Mouse (Mus musculus) G1E-ER4 (cell line): ENCODE results near the gene Mpp3. TPM values are rescaled to one million over a fixed set of nuclear protein-coding genes. Genes with fewer than 3 reads are reported as not detected.

Experiments
- GATA1 ChIP-seq: IDR thresholded peaks from one replicate; pipeline ENCODE4 v1.8.0; 2012; ENCODE audit warnings: low read length, inconsistent platforms
- polyA plus RNA-seq: library from polyadenylated mRNA; stranded (reverse); fragments of >175 nt; gene quantifications from 2 replicates; pipeline ENCODE4 v1.2.3, GENCODE M21; 2012

The Mpp3 gene
- polyA plus RNA-seq, 1 experiment, result not detected

DNA sequence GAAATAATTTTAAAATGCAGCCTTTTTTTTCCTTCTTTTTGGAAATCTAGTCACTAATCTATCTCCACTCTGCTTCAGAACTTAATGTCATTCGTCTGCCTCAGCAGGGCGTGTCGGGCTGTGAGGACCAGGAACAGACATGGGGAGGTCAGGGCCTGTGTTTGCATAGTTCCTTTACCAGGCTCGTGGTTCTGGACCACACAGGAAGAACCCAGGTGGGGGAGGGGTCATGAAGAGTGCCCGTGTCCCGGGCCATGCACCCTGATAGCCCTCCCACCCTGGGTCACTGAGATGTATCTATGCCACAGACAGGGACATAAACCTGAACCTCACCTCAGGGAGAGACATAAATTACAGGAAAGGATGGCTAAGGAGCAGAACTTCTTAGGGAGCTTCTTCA lies 54.1 kb downstream of the Mpp3 start:
- TF ChIP-seq GATA1, result no peak

DNA sequence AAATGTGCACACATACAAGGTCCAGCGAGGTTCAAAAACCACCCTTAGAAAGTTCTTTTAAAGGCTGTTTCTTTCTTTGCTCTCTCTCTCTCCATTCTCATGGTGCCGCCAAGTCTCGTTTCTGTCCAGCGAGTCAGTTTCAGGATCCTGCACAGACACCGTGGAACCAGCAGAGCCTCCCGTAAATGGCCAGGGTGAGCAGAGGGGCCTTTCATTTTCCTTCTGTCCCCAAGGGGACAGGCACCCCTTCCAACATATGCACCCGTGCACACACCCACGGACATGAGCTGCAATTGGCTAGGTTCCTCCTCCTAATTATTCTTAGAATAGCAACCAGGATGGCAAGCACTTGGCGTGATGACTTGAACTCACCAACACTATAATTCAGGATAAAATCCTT lies 54.8 kb downstream of the Mpp3 start:
- TF ChIP-seq GATA1, result no peak

DNA sequence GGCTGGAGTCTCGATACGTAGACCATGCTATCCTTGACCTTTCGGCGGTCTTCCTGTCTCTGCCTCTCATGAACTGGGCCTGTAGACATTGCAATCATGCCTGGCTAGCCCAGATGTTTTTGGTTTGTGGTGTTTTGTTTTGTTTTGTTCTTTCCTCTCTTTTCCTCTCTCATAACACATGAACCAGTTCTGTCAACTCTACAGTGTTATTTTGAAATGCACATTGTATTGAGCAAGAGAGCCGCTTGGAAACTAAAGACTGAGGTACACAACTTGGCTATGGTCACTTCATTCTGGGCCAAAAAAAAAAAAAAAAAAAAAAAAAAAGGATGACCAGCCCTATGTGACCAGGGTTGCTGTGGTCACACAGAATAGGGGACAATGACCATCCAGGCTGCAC lies 55.6 kb downstream of the Mpp3 start:
- TF ChIP-seq GATA1, result no peak

DNA sequence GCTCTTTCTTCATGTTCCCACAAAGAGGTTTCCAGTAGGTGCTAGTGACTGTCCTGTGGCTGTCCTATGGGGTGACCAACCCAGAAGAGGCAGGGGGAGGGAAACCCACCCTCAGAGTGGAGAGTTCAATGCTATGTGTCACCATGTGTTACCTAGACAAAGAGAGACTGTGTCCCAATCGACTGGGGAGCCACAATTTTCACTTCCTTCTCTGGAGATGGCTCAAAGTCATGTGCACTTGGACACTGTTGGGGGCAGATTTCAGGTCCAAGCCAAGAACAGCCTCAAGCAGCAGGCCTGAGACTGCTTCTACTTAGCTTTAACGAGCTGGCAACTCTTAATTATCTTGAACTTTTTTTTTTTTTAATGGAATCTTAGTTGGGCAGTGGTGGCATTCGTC lies 56.2 kb downstream of the Mpp3 start:
- no peak for TF ChIP-seq GATA1

DNA sequence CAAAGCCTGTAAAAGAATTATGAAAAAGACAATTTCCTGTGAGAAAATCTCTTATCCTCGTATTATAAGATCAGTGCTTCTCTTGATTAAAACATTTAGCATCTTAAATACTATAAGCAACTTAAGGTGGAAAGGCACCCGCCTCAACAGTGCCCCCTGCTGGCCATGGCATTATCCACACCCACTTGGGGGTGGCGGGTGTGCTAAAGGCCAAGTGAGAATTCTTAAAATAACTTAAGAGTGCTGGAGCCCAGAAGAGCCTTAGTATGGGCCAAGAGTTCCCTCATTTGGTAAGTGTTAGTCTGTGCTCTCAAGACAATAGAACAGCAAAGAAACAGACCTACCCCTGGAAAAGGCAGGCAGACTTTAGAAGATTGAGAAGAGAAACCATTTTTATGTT lies 56.9 kb downstream of the Mpp3 start:
- no peak for TF ChIP-seq GATA1

DNA sequence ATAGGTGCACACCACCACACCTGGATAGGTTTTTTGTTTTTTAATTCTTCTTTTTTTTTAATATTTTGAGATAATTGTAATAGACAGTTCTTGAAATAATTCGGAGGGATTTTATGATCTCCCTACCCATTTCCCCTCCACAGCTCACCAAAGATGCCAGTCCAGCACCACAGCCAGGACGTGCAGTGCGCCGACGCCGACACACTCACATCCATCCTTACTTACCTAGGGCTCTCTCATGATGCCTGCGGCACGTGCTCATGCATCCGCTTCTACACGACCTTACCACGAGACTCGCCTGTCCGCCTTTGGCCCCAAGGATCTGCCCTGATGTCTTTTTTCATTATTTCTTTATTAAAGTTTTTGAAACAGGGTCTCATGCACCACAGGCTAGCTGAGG lies 58.4 kb downstream of the Mpp3 start:
- no peak for TF ChIP-seq GATA1

DNA sequence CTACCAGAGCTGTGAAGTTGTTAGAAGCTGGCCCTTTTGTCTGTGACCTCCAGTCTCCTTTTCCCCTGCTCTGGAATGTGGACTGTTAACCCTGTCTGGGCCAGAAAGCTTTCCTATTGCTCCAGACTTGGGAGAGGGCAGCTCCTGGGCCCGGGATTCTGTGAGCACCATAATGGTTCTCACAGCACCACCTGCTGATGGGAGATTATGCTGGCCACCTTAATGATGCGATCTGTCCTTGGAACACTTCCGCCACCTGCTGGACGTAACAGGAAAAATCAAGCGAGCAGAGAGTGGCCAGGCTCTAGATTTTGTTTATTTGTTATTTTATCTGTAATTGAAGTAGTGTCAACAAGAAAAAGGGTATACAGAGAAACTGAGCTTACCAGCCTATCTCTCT lies 59.5 kb downstream of the Mpp3 start:
- no peak for TF ChIP-seq GATA1

DNA sequence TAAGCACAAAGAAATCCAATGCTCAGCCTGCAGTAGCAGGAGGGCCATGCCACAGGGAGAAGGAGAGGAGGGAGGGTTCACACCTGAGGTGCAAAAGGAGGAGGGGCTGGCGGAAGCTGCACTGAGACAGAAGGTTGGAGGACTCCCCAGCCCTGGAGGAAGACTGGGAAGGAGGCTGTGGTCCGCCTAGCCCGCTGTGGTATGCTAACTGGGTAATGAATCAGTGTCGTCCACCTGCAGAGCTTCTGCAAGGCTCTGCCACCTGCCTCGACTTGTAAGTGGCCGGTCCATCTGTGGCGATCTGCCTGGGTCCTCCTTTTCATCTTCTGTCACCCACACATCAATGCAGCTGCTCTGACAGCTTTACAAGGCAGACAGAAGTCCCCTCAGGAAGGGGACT lies 60.0 kb downstream of the Mpp3 start:
- TF ChIP-seq GATA1, result no peak

DNA sequence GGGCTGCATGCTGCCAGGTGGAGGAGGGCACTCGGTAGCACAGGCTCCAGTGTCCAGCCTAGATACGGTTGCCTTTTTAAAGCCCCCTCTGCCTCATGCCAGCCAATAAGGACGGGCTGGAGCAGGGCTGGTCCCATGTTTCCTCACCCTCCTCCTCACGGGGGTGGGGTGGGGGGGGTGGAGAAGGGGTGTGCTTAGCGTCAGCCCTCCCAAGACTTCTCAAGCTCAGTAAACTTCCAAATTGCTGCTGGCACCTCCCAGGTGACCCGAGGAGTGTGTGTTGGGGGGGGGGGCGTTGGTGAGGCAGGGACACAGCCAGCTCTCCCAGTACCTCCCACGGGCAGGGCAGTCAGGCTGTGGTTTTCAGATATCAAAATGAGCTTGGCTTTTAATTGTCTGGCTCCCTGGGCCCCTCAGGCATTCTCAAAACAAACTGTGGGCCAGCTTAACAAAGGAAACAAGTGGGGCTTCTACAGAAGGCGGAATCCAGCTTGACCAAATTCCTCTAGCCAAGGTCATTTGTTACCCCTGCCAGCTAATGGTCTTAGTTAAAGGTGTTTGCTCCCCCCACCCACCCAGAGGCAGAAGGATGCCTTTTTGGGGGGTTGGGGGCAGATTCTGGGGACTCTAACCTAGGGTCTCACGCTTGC lies 61.2 kb downstream of the Mpp3 start, which contains the start of gene Sost:
Gene Sost, minus strand, starts transcription at position 51 of the 650 bp plus-strand sequence.
- TF ChIP-seq GATA1, result no peak

DNA sequence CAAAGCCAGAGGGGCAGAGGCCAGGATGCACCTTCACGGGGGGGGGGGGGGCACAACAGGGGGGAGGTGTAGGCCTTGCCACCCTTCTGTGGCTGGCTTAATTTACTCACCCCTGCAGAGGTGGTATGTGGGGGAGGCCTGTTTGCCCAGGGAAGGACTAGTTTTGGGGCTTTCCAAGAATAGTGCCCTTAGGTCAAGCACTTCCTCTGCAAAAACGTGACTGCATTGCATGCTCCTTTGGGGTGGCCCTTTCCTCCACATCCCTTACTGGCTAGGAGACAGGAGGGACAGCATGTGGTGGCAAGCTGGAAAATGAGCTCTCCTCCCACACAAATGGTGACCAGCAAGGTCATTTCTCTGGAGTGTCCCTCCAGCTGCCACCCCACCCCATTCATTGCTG lies 62.7 kb downstream of the Mpp3 start:
- no peak for TF ChIP-seq GATA1

DNA sequence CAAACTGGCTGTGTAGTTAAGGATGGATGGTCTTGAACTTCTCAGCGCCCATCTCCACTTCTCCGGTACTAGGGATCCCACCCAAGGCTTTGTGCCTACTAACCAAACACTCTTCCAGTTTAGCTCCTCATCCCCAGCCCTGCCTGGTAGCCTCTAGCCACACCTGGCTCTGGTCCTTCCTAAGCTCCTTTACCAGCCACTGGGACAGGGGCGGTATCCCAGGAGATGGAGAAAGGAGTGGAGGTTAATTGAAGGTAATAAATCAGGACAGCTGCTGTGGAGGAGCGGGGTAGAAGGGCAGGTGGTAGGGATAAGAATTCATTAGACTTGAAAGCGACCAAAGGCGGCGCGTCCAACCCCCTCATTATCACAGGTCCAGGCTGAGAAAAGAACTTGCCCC lies 63.6 kb downstream of the Mpp3 start:
- no peak for TF ChIP-seq GATA1

DNA sequence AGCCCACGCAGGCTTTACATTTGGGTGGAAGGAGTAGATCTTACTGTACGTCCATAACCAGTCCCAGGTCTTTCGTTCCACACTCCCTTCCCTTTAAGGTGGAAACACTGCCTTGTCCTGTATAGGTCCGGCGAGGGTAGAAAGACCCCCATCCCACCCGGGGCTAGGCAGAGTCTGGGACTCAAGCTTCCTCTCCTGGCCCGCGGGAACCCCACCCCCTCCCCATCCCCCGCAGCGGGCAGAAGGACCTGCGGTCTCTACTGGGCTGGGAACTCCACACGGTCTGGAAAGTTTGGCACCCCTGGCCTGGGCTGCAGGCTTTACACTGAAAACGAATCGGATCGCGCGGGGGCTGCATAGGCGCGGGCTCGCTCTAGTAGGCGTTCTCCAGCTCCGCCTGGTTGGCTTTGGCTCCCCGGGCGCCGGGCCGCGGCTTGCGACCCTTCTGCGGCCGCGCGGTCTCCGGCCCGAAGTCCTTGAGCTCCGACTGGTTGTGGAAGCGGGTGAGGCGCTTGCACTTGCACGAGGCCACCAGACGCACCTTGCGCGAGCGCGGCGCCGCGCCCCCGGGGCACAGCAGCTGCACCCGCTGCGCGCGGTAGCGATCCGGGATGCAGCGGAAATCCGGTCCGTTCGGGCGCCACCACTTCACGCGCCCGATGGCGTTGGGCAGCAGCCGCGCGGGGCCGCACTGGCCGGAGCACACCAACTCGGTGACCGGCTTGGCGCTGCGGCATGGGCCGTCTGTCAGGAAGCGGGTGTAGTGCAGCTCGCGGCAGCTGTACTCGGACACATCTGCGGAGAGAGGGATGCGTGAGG lies 64.6 kb downstream of the Mpp3 start:
- no peak for TF ChIP-seq GATA1

DNA sequence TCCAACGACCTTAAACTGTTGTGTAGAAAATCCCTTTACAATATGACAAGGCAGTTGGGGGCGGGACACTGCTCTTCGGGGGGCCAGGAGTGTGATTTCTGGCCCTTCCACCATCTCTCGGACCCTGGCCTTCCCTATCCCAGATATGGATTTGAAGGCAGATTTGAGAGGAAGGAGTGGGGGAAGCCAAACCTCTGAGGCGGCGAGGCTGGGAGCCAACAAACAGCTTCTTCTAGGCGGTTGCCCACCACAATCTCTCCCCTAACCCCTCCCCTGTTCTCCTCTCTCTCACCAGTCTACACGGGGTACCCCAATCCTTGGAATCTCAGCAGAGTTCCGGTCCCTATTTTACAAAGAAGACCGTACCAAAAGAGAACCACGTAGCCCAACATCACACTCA lies 65.2 kb downstream of the Mpp3 start:
- no peak for TF ChIP-seq GATA1

DNA sequence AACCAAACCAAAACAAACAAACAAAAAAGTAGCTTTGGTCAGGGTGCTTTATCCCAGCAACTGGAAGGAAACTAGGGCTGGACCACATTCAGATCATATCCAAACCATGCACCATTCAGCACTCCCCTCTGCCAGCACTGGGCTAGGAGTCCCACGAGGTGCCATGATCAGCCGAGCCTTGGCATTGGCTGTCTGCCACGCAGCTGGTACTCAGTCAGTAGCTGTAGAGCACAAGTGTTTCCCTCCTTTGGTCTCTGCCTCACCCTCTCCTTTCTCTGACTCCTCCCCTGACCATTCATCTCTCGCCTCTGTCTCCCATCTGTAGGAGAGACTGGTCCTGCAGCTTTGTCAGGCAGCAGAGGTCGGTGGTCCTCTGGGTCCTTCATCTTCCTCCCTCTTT lies 70.8 kb downstream of the Mpp3 start:
- no peak for TF ChIP-seq GATA1

DNA sequence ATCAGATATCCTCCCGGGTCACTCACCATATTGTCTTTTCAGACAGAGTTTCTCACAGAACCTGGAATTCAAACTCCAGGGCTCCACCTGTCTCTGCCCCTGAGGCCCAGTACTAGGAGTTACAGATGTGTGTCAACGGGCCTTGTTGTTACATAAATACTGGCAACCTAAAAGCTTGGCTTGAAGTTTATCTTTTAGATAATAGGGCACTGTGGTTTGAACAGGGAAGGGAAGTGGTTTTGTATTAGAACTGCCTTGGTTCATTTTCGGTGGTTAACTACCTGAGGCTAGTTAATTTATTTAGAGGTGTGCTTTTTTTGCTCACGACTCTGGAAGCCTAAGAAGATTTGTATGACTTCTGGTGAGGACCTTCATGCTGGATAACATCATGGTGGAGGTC lies 74.8 kb downstream of the Mpp3 start:
- TF ChIP-seq GATA1, result no peak

DNA sequence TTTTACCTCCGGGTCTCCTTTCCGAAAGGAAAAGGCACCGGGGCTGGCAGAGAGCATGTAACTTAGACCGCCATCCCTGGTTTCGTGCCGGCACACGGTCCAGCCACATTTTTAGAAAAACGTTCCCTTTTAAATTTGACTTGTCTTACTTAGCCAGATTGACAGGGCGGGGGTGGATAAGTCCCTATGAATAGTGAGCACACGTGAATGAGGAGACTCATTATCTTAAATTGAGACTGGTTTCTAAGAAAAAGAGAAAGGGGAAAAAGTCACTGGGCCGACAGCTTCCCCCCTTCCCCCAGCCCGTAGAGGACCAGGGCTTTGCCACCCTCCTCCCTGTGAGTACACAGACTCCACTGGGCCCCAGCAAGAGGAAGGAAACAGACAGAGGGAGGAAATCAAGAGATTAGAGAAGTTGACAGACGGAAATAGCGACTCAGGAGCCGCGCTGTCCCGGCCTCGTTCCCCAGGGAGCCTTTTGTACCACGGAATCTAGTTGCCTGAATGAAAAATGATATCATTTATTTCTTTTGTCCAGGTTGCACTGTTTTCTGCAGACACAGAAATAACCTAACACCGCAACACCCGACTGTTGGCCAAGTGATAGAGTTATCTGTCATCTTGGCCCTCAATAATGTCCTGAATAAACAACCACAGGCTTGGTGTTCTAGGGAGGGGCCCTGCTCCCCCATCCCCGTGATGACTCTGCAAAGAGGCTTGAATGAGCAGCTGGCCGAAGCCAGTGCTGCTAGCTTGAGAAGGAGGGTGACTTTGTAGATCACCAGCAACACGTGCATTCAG lies 75.5 kb downstream of the Mpp3 start:
- no peak for TF ChIP-seq GATA1

DNA sequence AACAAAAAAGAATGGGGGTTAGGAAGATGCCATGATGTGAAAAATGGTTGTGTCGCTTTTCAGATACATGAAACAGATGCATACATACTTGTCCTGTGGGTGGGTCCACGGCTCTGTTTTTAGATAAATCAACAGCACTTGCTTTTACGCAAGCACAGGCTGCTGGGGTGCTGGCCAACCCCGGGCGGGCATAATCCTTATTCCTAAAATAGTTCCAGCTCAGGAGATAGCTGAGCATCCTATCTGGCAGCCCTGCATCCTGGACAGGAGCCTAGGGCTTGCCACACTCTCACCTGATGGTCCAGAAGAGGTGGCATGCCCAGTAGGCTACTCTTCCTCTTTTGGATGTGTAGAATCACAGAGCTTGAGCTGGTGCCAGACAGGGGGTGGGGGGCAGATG lies 78.2 kb downstream of the Mpp3 start:
- TF ChIP-seq GATA1, result no peak

Other genes starting within 250 kb of the Mpp3 start
- gene Etv4, start 243.1 kb downstream of the Mpp3 start, polyA plus RNA-seq, result 2.7 and 3.6 TPM in 2 replicates
- gene Meox1, start 134.1 kb downstream of the Mpp3 start, polyA plus RNA-seq, result not detected in 2 replicates
- not detected in 2 replicates for gene Sost, start 61.4 kb downstream of the Mpp3 start, polyA plus RNA-seq
- gene Cfap97d1, start 44.2 kb downstream of the Mpp3 start, polyA plus RNA-seq, result not detected in 2 replicates
- gene Dusp3, start 41.4 kb downstream of the Mpp3 start, polyA plus RNA-seq, result not detected in 2 replicates
- not detected in 2 replicates for gene Cd300lg, start 13.0 kb upstream of the Mpp3 start, polyA plus RNA-seq
- gene Mpp2, start 60.1 kb upstream of the Mpp3 start, polyA plus RNA-seq, result 17.3 and 17.7 TPM in 2 replicates
- gene Ppy, start 72.9 kb upstream of the Mpp3 start, polyA plus RNA-seq, result not detected in 2 replicates
- gene Pyy, start 79.4 kb upstream of the Mpp3 start, polyA plus RNA-seq, result not detected in 2 replicates
- not detected in 2 replicates for gene Nags, start 117.1 kb upstream of the Mpp3 start, polyA plus RNA-seq
- gene Tmem101, start 127.9 kb upstream of the Mpp3 start, polyA plus RNA-seq, result 13.0 and 14.8 TPM in 2 replicates
- gene Lsm12, start 156.8 kb upstream of the Mpp3 start, polyA plus RNA-seq, result 106 and 164 TPM in 2 replicates
- gene G6pc3, start 161.2 kb upstream of the Mpp3 start, polyA plus RNA-seq, result 21.2 and 21.5 TPM in 2 replicates
- gene Hdac5, start 201.7 kb upstream of the Mpp3 start, polyA plus RNA-seq, result 34.9 and 38.8 TPM in 2 replicates
- 4.7 and 11.3 TPM in 2 replicates for gene BC030867, start 220.4 kb upstream of the Mpp3 start, polyA plus RNA-seq
- gene Asb16, start 240.3 kb upstream of the Mpp3 start, polyA plus RNA-seq, result not detected in 2 replicates